Mouse (Mus musculus) embryonic facial prominence, embryonic 11.5 days (tissue): ENCODE measurements around the gene Akt1. TPM values are rescaled to one million over a fixed set of nuclear protein-coding genes. Genes with fewer than 3 reads are reported as not detected.
A peak's percentile ranks its signal among the peaks of the same experiment; 100 is the strongest.

Experiments used
- ATAC-seq: fragments of 200-750 bp; cut with Nextera tagmentation; replicated peaks from 2 replicates; pipeline ENCODE4 v1.8.0; 2017; ENCODE audit warnings: low read depth; ENCODE audit not compliant: insufficient number of reproducible peaks, low FRiP score, low TSS enrichment
- DNase-seq: peaks from one replicate; pipeline ENCODE4 v3.0.0-alpha.2; 2015; ENCODE audit warnings: low spot score
- H3K27ac ChIP-seq: fragments of 300-500 bp; sonication (generic); replicated peaks from 2 replicates; pipeline ENCODE4 v1.5.1; 2014; ENCODE audit warnings: mild to moderate bottlenecking, low read depth, low read length, control low read depth
- H3K27me3 ChIP-seq: fragments of 300-500 bp; sonication (generic); 2 replicates; pipeline ENCODE4 v1.6.1; 2014; ENCODE audit warnings: mild to moderate bottlenecking, low read length, moderate library complexity, mixed read lengths; ENCODE audit not compliant: control insufficient read depth, insufficient read depth
- H3K36me3 ChIP-seq: fragments of 300-500 bp; sonication (generic); replicated peaks from 2 replicates; pipeline ENCODE4 v1.6.1; 2014; ENCODE audit warnings: low read depth, mild to moderate bottlenecking, low read length, moderate library complexity, mixed read lengths; ENCODE audit not compliant: control insufficient read depth, insufficient read depth
- H3K4me1 ChIP-seq: fragments of 300-500 bp; sonication (generic); 2 replicates; pipeline ENCODE4 v1.6.1; 2014; ENCODE audit warnings: low read length, mixed read lengths; ENCODE audit not compliant: control insufficient read depth, insufficient read depth
- H3K4me2 ChIP-seq: fragments of 300-500 bp; sonication (generic); 2 replicates; pipeline ENCODE4 v1.6.1; 2014; ENCODE audit warnings: low read depth, mild to moderate bottlenecking, control low read depth, low read length, moderate library complexity
- H3K4me3 ChIP-seq: fragments of 300-500 bp; sonication (generic); 2 replicates; pipeline ENCODE4 v1.5.1; 2014; ENCODE audit warnings: low read depth, low read length, control low read depth
- H3K9ac ChIP-seq: fragments of 300-500 bp; sonication (generic); replicated peaks from 2 replicates; pipeline ENCODE4 v1.6.1; 2014; ENCODE audit warnings: mild to moderate bottlenecking, control low read depth, low read length
- H3K9me3 ChIP-seq: fragments of 300-500 bp; sonication (generic); replicated peaks from 2 replicates; pipeline ENCODE4 v1.6.1; 2016; ENCODE audit warnings: mild to moderate bottlenecking, low read length, inconsistent platforms, mixed read lengths; ENCODE audit not compliant: control insufficient read depth
- WGBS: fragments of 180-500 bp; shearing (Covaris S2); extraction: QIAGEN DNeasy Blood & Tissue Kit; methylation state at CpG from one replicate; pipeline ENCODE4 v1.1.7; 2014; 5-methylcytosine and 5-hydroxymethylcytosine counted together
- polyA plus RNA-seq: library from polyadenylated mRNA; unstranded; fragments of >200 nt; fragmentation: Nextera tagmentation; extraction: Ambion mirVana; gene quantifications from 2 replicates; pipeline ENCODE4 v1.2.1, GENCODE M21; 2014

Gene Akt1
- polyA plus RNA-seq, 1 experiment from 2014 or later: 99.2 TPM

DNA sequence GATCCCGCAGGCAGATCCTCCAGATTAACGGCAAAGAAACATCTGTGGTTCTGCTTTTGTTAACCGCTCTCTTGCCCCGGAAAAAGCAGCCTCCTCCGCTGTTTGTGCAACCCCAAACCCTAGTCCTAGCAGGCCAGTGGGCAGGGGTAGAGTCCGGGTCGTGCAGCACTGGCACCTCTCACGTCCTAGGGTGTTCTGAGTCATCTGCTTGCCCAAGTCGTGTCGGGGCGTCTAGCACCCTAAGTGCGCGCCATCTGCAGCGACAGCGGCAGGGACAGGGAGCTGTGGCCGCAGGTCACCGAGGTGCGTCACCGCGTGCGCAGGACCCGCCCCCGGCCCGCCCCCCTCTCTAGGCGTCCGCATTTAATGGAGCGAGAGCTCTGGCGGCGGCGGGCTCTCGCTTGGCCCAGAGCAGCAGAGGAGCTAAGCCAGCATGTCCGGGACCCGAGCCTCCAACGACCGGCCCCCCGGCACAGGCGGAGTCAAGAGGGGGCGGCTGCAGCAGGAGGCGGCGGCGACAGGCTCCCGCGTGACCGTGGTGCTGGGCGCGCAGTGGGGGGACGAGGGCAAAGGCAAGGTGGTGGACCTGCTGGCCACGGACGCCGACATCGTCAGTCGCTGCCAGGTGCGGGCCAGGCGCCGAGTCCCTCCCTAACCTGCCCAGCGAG is 54.9 kb downstream of the Akt1 start, which contains the start of gene Adssl1:
Adssl1 (plus strand) TSS at position 360 of the 668 bp plus-strand sequence.
- peak within 1 kb of the TSS; percentile 66 for H3K9ac ChIP-seq
- H3K27me3 ChIP-seq: peaks cover 12% of the 10 kb centered on the region
- peak; percentile 11; the same call in 1 of the 2 replicates for ATAC-seq
- no peaks in the 10 kb centered on the region; the same call in 1 of the 2 replicates for H3K4me1 ChIP-seq
- no peak within 1 kb of the TSS for H3K27ac ChIP-seq
- peak within 1 kb of the TSS; percentile 53 for H3K4me3 ChIP-seq
- H3K36me3 ChIP-seq: no peaks in the 10 kb centered on the region
- 1% methylated on average over 43 of the region's 56 CpGs for WGBS
- H3K4me2 ChIP-seq: peak within 1 kb of the TSS; percentile 99
- DNase-seq: peak; percentile 66
- H3K9me3 ChIP-seq: no peaks in the 10 kb centered on the region

- ATAC-seq (no peak; the same call in 1 of the 2 replicates), DNase-seq (no peak)
- WGBS: 20% methylated on average over 13 of the region's 13 CpGs
- Histone ChIP-seq H3K4me1 (no peaks in the 10 kb centered on the region; the same call in 1 of the 2 replicates), H3K36me3 (no peaks in the 10 kb centered on the region), H3K9ac (peak overlapping the region; percentile 66), H3K9me3 (no peaks in the 10 kb centered on the region), H3K27ac (no peak overlapping the region), H3K27me3 (peaks cover 12% of the 10 kb centered on the region), H3K4me3 (peak overlapping the region; percentile 53), H3K4me2 (peak overlapping the region; percentile 99)
These were observed 55.6 kb downstream of the Akt1 start for GRCm38 (mm10) chr12:112618981-112619685.

DNA sequence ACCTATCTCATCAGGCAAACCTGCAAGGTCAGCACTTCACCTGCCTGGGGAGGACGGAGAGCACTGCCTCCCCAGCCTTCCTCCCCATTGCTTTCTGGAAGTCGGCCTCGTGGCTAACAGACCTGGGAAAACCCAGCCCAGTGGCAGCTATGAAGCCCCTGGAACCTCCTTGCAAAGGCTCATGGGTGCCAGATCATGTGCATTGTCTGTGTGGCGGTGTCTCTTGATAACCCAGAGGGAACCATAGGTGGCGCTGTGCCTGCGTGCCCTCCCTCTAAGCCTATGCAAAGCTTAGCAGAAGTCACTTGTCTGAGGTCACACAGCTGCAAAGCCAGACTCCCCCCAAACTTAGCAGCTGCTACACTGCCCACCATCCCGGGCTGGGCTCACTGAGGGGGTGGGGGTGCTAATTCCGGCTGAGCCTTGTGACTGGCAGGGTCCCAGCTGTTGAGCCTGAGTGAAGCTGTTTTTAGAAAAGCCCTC is 56.7 kb downstream of the Akt1 start:
- H3K27me3 ChIP-seq: peaks cover 12% of the 10 kb centered on the region
- H3K9ac ChIP-seq: no peak overlapping the region
- H3K36me3 ChIP-seq: no peaks in the 10 kb centered on the region
- 19% methylated on average over 8 of the region's 8 CpGs for WGBS
- H3K4me2 ChIP-seq: no peak overlapping the region
- DNase-seq (peak; percentile 79), ATAC-seq (peak; percentile 49)
- no peaks in the 10 kb centered on the region for H3K4me1 ChIP-seq
- H3K4me3 ChIP-seq: no peak overlapping the region
- H3K9me3 ChIP-seq: no peaks in the 10 kb centered on the region
- no peak overlapping the region for H3K27ac ChIP-seq

DNA sequence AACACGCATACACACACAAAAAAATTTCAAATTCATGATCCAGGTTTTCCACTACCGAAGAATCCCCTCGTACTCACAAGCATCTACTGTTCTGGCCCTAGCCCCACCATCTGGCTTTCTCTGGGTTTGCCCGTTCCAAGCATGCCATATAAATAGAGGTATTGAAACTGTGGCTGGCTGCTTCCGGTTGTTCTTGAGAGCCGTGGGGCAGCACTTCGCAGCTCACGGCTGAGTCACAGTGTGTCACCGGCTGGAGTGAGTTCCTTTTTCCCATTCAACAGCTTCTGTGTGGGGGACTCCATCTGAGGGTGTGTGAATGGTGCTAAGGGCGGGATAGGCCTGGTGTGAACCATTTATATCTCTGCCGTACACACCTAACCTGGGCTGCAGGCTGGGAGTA is 57.5 kb downstream of the Akt1 start:
- H3K9ac ChIP-seq: no peak overlapping the region
- H3K4me1 ChIP-seq: no peaks in the 10 kb centered on the region
- no peak overlapping the region for H3K4me3 ChIP-seq
- no peaks in the 10 kb centered on the region for H3K36me3 ChIP-seq
- no peak overlapping the region for H3K4me2 ChIP-seq
- no peak overlapping the region for H3K27ac ChIP-seq
- ATAC-seq (no peak), DNase-seq (no peak)
- peaks cover 12% of the 10 kb centered on the region for H3K27me3 ChIP-seq
- no peaks in the 10 kb centered on the region for H3K9me3 ChIP-seq
- WGBS: 89% methylated on average over 11 of the region's 11 CpGs

- ATAC-seq: no peak
- Histone ChIP-seq H3K4me1 (no peaks in the 10 kb centered on the region), H3K9me3 (no peaks in the 10 kb centered on the region), H3K4me2 (no peak overlapping the region), H3K36me3 (no peaks in the 10 kb centered on the region), H3K9ac (no peak overlapping the region), H3K4me3 (no peak overlapping the region), H3K27me3 (peaks cover 12% of the 10 kb centered on the region), H3K27ac (no peak overlapping the region)
- 61% methylated on average over 9 of the region's 9 CpGs for WGBS
- DNase-seq: no peak
These were observed 58.0 kb downstream of the Akt1 start for GRCm38 (mm10) chr12:112616668-112617067.

GRCm38 (mm10) chr12:112609031-112609430 is 65.7 kb downstream of the Akt1 start:
- Histone ChIP-seq H3K4me1 (peaks cover 3% of the 10 kb centered on the region; the same call in 1 of the 2 replicates), H3K27me3 (no peaks in the 10 kb centered on the region), H3K4me2 (no peak overlapping the region), H3K9ac (no peak overlapping the region), H3K27ac (no peak overlapping the region), H3K9me3 (no peaks in the 10 kb centered on the region), H3K4me3 (no peak overlapping the region), H3K36me3 (no peaks in the 10 kb centered on the region)
- no peak for ATAC-seq
- no peak for DNase-seq
- 86% methylated on average over 10 of the region's 10 CpGs for WGBS

GRCm38 (mm10) chr12:112606998-112607397 is 67.7 kb downstream of the Akt1 start:
- no peak for DNase-seq
- H3K4me2 ChIP-seq: no peak overlapping the region
- WGBS: 76% methylated on average over 6 of the region's 6 CpGs
- no peak overlapping the region for H3K9ac ChIP-seq
- H3K36me3 ChIP-seq: no peaks in the 10 kb centered on the region
- H3K27ac ChIP-seq: no peak overlapping the region
- H3K9me3 ChIP-seq: no peaks in the 10 kb centered on the region
- no peaks in the 10 kb centered on the region for H3K27me3 ChIP-seq
- H3K4me3 ChIP-seq: no peak overlapping the region
- no peak for ATAC-seq
- peaks cover 3% of the 10 kb centered on the region; the same call in 1 of the 2 replicates for H3K4me1 ChIP-seq

DNA sequence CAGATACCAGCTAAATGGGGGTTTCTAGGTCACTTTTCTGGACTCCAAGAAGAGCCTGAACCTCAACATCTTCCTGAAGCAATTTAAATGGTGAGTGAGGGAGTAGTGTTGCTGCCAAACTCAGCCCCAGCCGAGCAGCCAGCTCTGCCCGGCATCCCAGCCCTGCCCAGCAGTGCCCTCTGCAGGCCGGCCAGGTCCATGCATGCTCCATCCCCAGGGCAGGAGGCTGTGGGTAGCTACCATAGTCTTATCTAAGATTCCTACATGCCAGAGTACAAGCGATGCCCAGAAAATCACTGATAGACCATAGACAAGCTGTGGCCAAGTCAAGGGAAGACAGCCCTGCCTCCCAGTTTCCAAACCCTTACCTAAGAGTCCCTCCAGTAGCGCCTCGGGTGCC is 68.9 kb downstream of the Akt1 start:
- no peaks in the 10 kb centered on the region for H3K36me3 ChIP-seq
- no peak overlapping the region for H3K27ac ChIP-seq
- no peak overlapping the region for H3K4me2 ChIP-seq
- no peaks in the 10 kb centered on the region for H3K27me3 ChIP-seq
- no peak overlapping the region for H3K4me3 ChIP-seq
- H3K9me3 ChIP-seq: no peaks in the 10 kb centered on the region
- DNase-seq (peak; percentile 62), ATAC-seq (no peak)
- WGBS: 47% methylated on average over 6 of the region's 6 CpGs
- no peak overlapping the region for H3K9ac ChIP-seq
- H3K4me1 ChIP-seq: peaks cover 3% of the 10 kb centered on the region; the same call in 1 of the 2 replicates
